Mouse (Mus musculus) spleen, adult 2 months (tissue): Measurements from ENCODE around the gene Sart3.

ENCODE experiments used
- CTCF ChIP-seq: fragments of 200-500 bp; IDR thresholded peaks from 2 replicates; pipeline ENCODE4 v1.5.1; 2011; ENCODE audit warnings: mild to moderate bottlenecking, inconsistent platforms; ENCODE audit not compliant: insufficient read depth, insufficient read length, insufficient replicate concordance; ENCODE audit errors: extremely low read depth
- POLR2A ChIP-seq: fragments of 200-500 bp; IDR thresholded peaks from 2 replicates; pipeline ENCODE4 v1.6.1; 2011; ENCODE audit warnings: low read depth, low read length, inconsistent platforms

GRCm38 (mm10) chr5:113776128-113776895 lies 4.0 kb upstream of the Sart3 start:
- no peak for TF ChIP-seq CTCF
- no peak for TF ChIP-seq POLR2A
